Mouse (Mus musculus): Measurements from ENCODE around the gene Ndufaf2. TPM values are rescaled to one million over a fixed set of nuclear protein-coding genes. Genes with fewer than 3 reads are reported as not detected.
A peak's percentile ranks its signal among the peaks of the same experiment; 100 is the strongest.

Ndufaf2 gene
- total RNA-seq, 2 experiments from 2014 or later: 55.0 to 68.2 TPM

DNA sequence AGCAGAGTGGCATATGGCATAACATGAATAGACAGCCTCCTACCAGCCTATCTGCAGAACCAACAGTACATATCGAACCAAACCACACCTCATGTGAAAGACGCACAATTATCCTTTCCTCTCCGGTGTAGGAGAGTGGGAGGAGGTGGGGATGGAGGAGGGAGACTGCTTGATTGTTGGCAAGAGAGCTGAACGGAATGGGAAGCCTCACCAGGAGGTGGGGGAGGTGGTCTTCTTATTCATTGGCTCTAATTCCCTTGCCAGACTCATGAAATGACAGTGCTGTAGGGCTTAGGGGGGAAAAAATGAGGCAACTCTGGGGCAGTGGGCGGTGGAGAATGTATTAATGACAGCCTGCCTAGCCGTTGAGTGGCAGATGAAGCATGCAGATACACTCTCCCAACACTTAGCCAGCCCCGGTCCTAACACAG is 188.4 kb downstream of the Ndufaf2 start:
- no peak for ATAC-seq (replicated peaks; ENCODE audit: poor library complexity)

DNA sequence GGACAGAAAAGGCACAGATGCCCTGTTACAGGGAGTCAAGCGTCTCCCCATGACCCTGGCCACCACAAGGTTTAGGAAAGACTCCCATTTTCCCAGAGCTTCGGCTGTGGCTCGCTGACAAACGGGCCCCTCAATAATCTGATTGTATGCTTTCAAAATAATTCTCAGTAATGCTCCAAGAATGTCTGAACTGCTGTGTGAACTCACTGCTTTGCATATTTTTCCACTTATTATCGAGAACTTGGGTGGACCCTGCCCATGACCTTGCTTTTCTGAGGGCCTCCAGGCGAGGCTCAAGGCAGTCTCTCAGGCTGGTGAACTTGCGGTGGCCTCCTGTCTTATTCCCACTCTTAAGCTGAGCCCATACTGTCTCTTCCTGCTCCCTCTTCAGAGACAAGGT is 193.8 kb downstream of the Ndufaf2 start:
- no peak for ATAC-seq (replicated peaks; ENCODE audit: poor library complexity)

DNA sequence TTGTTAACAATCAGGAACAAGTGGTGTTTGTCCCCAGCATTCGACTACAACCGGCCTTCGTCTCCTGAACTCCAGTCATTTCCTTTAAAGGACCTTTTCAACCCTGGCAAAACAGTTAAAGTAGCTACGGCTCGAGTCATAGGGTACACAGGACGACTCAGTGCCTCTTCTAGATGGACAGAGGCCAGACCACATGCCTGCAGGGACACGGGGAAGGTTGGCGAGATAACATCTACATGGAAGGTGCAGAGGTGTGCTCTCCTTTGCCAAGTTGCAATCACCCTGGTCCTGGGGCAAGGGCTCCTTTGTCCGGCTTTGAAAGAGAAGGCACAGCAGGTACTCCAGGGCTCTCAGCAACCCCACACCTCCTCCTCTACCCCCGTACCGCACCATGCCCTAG is 195.0 kb downstream of the Ndufaf2 start:
- ATAC-seq (replicated peaks; ENCODE audit: poor library complexity): no peak

GRCm38 (mm10) chr13:107962741-107963140 is 195.7 kb downstream of the Ndufaf2 start:
- no peak for ATAC-seq (replicated peaks; ENCODE audit: poor library complexity)

DNA sequence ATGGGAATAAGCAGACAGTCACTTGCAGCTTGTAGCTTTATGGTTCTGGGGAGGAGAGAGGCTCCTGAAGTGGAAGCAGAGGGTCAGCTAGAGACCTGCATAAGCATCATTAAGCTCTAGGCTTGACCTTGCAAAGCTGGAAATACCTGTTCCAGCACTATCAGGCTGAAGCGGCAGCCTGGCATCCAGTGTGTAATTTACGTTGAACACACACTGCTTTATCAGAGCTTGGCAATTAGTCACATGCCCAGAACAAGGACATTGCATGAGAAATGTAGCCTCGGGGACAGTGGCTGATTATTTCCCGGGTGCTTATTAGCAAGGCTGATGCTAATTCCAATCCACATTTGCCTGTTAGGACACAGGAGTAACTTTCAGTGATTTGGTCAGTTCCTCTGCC is 196.5 kb downstream of the Ndufaf2 start:
- no peak for ATAC-seq (replicated peaks; ENCODE audit: poor library complexity)

DNA sequence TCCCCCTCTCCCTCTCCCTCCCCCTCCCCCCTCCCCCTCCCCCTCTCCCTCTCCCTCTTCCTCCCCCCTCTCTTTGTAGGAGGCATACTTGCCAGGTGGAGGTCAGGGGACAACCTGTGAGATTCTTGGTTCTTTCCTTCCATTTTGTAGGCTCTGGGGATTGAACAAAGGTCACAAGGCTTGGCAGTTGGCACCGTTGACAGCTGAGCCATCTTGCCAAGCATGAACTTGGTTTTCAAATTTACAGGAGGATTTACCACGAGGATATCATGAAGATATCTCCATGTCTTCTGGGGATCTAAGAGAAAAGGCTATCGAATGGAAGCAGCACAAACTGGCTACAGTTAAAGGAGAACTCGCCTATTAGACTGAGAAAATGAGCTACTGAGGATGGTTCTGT is 196.9 kb downstream of the Ndufaf2 start:
- no peak for ATAC-seq (replicated peaks; ENCODE audit: poor library complexity)

DNA sequence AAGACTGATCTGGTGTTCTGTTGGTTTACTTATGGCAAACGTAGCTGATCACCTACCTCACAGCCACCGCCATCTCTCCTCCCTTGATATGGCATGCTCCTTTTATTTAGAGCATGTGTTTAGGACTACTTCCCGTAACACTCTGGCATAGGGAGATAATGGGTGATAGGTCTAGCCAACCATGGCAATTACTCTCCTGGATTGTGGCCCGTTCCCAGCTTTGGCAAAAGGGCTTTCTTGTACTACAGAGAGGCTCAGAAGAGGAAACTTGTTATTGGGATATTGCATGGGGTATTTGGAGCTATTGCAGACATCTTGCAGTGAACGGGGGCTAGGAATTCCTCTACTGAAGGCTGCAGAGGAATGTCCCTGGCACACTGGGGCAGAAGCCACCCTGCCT is 197.9 kb downstream of the Ndufaf2 start:
- no peak for ATAC-seq (replicated peaks; ENCODE audit: poor library complexity)

DNA sequence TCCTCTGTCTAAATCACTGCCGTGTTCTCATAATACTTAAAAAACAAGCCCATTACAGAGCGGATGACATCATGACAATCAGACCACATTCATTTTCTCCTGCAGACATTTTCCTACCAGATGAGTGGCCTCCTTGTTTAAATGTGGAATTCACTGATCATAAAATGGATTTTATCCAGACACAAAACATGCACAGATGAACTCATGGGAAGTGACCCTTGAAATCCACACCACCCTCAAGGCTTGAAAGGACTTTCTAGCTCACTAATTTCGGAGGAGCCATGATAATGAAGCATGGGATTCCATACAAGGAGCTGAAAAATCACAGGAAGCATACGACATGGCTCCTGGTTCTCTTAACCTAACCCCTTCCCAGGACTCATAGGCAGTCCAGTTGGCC is 198.5 kb downstream of the Ndufaf2 start:
- ATAC-seq (replicated peaks; ENCODE audit: poor library complexity): no peak

DNA sequence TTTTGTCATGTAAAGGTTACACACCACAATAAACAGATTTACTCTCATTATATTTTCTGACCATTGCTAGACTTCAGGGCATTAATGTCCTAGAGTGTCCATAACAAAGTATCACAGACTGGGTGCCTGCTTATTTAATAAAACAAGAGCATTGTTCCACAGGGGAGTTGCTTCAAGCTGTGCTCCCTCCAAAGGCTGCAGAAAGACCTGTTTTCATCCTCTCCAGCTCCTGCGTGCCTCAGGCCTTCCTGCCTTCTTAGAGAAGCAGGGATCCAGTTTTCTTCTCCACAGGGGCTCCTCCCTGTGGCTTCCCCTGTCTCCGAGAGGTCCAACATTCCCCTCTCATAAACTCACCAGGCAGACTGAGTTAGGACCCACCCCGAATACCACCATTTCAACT is 202.2 kb downstream of the Ndufaf2 start:
- no peak for ATAC-seq (replicated peaks; ENCODE audit: poor library complexity)

- ATAC-seq (replicated peaks; ENCODE audit: poor library complexity): peak; percentile 88
Measured at GRCm38 (mm10) chr13:107955327-107956110, 202.9 kb downstream of the Ndufaf2 start.

DNA sequence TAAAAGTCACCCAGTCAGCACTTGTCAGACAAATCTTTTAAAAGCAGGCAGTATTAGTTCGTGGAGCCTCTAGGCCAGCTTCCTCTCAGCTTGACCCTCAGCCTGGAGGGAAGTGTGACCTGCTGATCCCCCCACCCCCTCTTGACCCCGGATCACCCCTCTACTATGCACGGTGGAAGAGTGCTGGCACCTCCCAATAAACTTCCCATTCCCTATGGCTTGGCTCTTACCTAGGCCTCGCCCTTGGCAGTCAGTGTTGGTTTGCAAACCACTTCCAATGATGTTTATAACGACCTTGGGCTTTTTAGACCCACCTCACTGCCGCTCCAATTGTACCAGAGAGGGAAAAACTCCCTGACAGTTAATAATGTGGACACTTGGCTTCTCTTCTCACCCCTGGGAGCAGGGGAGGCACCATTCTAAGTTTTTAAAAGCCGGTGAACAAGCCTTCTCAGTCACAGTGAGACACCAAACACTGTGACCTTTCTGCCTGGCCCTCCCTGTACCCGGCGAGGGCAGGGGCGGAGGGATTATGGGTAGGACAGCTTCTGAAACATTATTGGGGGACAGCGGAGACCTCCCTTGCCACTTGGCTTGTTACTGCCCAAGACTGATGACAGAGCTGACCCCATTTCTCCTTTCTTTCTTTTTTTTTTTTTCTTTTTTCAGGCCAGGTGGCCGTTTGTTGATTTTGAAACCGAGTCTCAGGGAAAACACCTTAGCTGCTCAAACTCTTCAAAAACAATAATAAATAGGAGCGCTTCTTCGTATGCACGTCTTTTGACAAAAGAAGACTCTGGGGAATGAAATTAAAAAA is 203.8 kb downstream of the Ndufaf2 start:
- ATAC-seq (replicated peaks; ENCODE audit: poor library complexity): no peak

- ATAC-seq (replicated peaks; ENCODE audit: poor library complexity): 0 out of 2 replicates have a peak, but pooled peaks have one; percentile 38
Measured at GRCm38 (mm10) chr13:107954100-107954444, 204.4 kb downstream of the Ndufaf2 start.

Other genes starting within 250 kb of the Ndufaf2 start
- gene Smim15, start 114.2 kb downstream of the Ndufaf2 start, total RNA-seq (2015): 47.2 and 51.9 TPM in 2 replicates
- 104 and 129 TPM in 2 replicates for gene Smim15, start 114.2 kb downstream of the Ndufaf2 start, total RNA-seq (2017)
- gene Ercc8, start 108 bp upstream of the Ndufaf2 start, total RNA-seq (2015): 14.4 and 19.1 TPM in 2 replicates
- 14.4 and 14.9 TPM in 2 replicates for gene Ercc8, start 108 bp upstream of the Ndufaf2 start, total RNA-seq (2017)
- 4.6 and 5.3 TPM in 2 replicates for gene Elovl7, start 55.8 kb upstream of the Ndufaf2 start, total RNA-seq (2015)
- gene Elovl7, start 55.8 kb upstream of the Ndufaf2 start, total RNA-seq (2017): 1.6 and 1.9 TPM in 2 replicates
- gene Depdc1b, start 157.7 kb upstream of the Ndufaf2 start, total RNA-seq (2015): 26.4 and 31.0 TPM in 2 replicates
- 22.0 and 28.8 TPM in 2 replicates for gene Depdc1b, start 157.7 kb upstream of the Ndufaf2 start, total RNA-seq (2017)